Mouse (Mus musculus) forebrain, embryonic 11.5 days (tissue): ENCODE measurements around the gene Pus3. TPM values are rescaled to one million over a fixed set of nuclear protein-coding genes. Genes with fewer than 3 reads are reported as not detected.

ENCODE experiments used
- ATAC-seq: fragments of 200-750 bp; cut with Nextera tagmentation; replicated peaks from 2 replicates; pipeline ENCODE4 v1.8.0; 2017; ENCODE audit warnings: moderate TSS enrichment; ENCODE audit not compliant: low FRiP score
- DNase-seq: peaks from one replicate; pipeline ENCODE4 v3.0.0-alpha.2; 2017; ENCODE audit warnings: low spot score
- H3K27ac ChIP-seq: fragments of 300-500 bp; sonication (generic); 2 replicates; pipeline ENCODE4 v1.5.1; 2014; ENCODE audit warnings: low read depth, low read length
- H3K27me3 ChIP-seq: fragments of 300-500 bp; sonication (generic); 2 replicates; pipeline ENCODE4 v1.6.1; 2014; ENCODE audit warnings: mild to moderate bottlenecking, low read length, mixed read lengths; ENCODE audit not compliant: control insufficient read depth, insufficient read depth
- H3K36me3 ChIP-seq: fragments of 300-500 bp; sonication (generic); 2 replicates; pipeline ENCODE4 v1.6.1; 2014; ENCODE audit warnings: mild to moderate bottlenecking, low read length, moderate library complexity, mixed read lengths; ENCODE audit not compliant: control insufficient read depth, insufficient read depth
- H3K4me1 ChIP-seq: fragments of 300-500 bp; sonication (generic); replicated peaks from 2 replicates; pipeline ENCODE4 v1.6.1; 2014; ENCODE audit warnings: low read length, mixed read lengths; ENCODE audit not compliant: control insufficient read depth, insufficient read depth
- H3K4me2 ChIP-seq: fragments of 300-500 bp; sonication (generic); 2 replicates; pipeline ENCODE4 v1.6.1; 2014; ENCODE audit warnings: low read depth, mild to moderate bottlenecking, low read length, moderate library complexity, mixed read lengths; ENCODE audit not compliant: severe bottlenecking
- H3K4me3 ChIP-seq: fragments of 300-500 bp; sonication (generic); 2 replicates; pipeline ENCODE4 v1.5.1; 2014; ENCODE audit warnings: low read depth, low read length
- H3K9ac ChIP-seq: fragments of 300-500 bp; sonication (generic); 2 replicates; pipeline ENCODE4 v1.6.1; 2014; ENCODE audit warnings: low read length
- H3K9me3 ChIP-seq: fragments of 300-500 bp; sonication (generic); 2 replicates; pipeline ENCODE4 v1.6.1; 2016; ENCODE audit warnings: low read length, mixed read lengths; ENCODE audit not compliant: control insufficient read depth
- WGBS: fragments of 180-500 bp; shearing (Covaris S2); extraction: QIAGEN DNeasy Blood & Tissue Kit; methylation state at CpG from one replicate; pipeline ENCODE4 v1.1.7; 2014; 5-methylcytosine and 5-hydroxymethylcytosine counted together
- polyA plus RNA-seq: library from polyadenylated mRNA; unstranded; fragments of >200 nt; fragmentation: Nextera tagmentation; extraction: Ambion mirVana; gene quantifications from 2 replicates; pipeline ENCODE4 v1.2.1, GENCODE M21; 2014

The Pus3 gene
- polyA plus RNA-seq, 1 experiment from 2014 or later: 21.8 TPM

DNA sequence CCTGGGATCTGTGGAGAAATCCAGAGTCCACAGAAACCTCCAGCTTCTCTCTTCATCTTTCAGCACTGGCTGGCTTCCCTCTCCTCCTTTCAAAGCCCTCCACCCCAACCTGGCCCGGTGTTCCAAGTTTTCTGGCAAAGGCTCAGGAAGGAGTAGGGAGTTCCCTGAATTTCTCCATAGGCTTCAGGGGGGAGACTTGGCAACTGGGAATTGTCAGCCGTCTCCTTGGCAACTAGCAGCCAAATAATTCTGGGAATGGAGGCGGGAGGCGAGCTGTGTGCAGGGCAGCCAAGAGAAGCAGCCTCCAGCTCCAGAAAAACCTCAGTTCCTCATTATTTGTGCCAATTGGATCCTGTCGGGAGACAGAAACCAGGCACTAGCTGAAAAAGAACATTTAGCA lies 34.9 kb upstream of the Pus3 start:
- Histone ChIP-seq H3K36me3 (no peaks in the 10 kb centered on the region), H3K27me3 (no peaks in the 10 kb centered on the region), H3K4me3 (no peak overlapping the region), H3K9ac (no peak overlapping the region), H3K27ac (no peak overlapping the region), H3K4me1 (no peaks in the 10 kb centered on the region; the same call in 1 of the 2 replicates), H3K9me3 (no peaks in the 10 kb centered on the region), H3K4me2 (no peak overlapping the region)
- 32% methylated on average over 5 of the region's 5 CpGs for WGBS
- peak; percentile 71 for ATAC-seq
- peak; percentile 50 for DNase-seq

- DNase-seq (peak; percentile 74), ATAC-seq (peak; percentile 84)
- no peaks in the 10 kb centered on the region for H3K27me3 ChIP-seq
- H3K9ac ChIP-seq: no peak overlapping the region
- no peak overlapping the region for H3K27ac ChIP-seq
- H3K4me2 ChIP-seq: no peak overlapping the region
- WGBS: 31% methylated on average over 7 of the region's 7 CpGs
- no peaks in the 10 kb centered on the region for H3K9me3 ChIP-seq
- H3K4me3 ChIP-seq: no peak overlapping the region
- no peaks in the 10 kb centered on the region; the same call in 1 of the 2 replicates for H3K4me1 ChIP-seq
- no peaks in the 10 kb centered on the region for H3K36me3 ChIP-seq
Measured at GRCm38 (mm10) chr9:35523941-35524411, 34.4 kb upstream of the Pus3 start.

GRCm38 (mm10) chr9:35529141-35529540 lies 29.3 kb upstream of the Pus3 start:
- ATAC-seq: no peak
- Histone ChIP-seq H3K9me3 (no peaks in the 10 kb centered on the region), H3K36me3 (no peaks in the 10 kb centered on the region), H3K27me3 (no peaks in the 10 kb centered on the region), H3K4me1 (no peaks in the 10 kb centered on the region), H3K4me2 (no peak overlapping the region), H3K9ac (no peak overlapping the region), H3K4me3 (no peak overlapping the region), H3K27ac (no peak overlapping the region)
- DNase-seq: no peak
- 68% methylated on average over 3 of the region's 3 CpGs for WGBS

- Histone ChIP-seq H3K4me1 (no peaks in the 10 kb centered on the region), H3K36me3 (no peaks in the 10 kb centered on the region), H3K4me2 (no peak overlapping the region), H3K4me3 (no peak overlapping the region), H3K9ac (no peak overlapping the region), H3K9me3 (no peaks in the 10 kb centered on the region), H3K27me3 (no peaks in the 10 kb centered on the region), H3K27ac (no peak overlapping the region)
- ATAC-seq (no peak), DNase-seq (no peak)
- WGBS: 3% methylated on average over 1 of the region's 1 CpGs
Measured at GRCm38 (mm10) chr9:35529796-35530195, 28.6 kb upstream of the Pus3 start.

DNA sequence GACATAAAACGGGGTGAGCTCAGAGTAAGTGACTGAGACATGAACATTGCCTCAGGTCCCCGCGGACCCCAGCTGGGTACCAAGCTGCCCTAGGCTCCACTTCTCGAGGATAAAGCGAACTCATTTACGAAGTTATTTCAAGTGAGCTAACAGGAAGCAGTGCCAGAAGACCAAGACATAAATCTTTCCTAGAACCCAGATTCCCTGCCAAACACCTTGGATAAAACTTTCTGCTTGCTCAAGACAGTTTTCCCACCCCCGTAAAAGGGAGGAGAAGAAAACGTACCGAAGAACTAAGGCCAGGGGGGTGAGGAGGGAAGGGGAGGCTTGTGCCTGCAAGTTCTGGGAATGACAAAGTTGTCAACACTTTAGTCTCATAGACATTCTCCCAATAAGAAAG lies 25.1 kb upstream of the Pus3 start:
- WGBS: 85% methylated on average over 9 of the region's 9 CpGs
- DNase-seq (no peak), ATAC-seq (no peak)
- H3K9me3 ChIP-seq: no peaks in the 10 kb centered on the region
- H3K9ac ChIP-seq: no peak overlapping the region
- H3K27me3 ChIP-seq: no peaks in the 10 kb centered on the region
- no peak overlapping the region for H3K4me3 ChIP-seq
- H3K36me3 ChIP-seq: no peaks in the 10 kb centered on the region
- no peaks in the 10 kb centered on the region for H3K4me1 ChIP-seq
- no peak overlapping the region for H3K4me2 ChIP-seq
- H3K27ac ChIP-seq: no peak overlapping the region

DNA sequence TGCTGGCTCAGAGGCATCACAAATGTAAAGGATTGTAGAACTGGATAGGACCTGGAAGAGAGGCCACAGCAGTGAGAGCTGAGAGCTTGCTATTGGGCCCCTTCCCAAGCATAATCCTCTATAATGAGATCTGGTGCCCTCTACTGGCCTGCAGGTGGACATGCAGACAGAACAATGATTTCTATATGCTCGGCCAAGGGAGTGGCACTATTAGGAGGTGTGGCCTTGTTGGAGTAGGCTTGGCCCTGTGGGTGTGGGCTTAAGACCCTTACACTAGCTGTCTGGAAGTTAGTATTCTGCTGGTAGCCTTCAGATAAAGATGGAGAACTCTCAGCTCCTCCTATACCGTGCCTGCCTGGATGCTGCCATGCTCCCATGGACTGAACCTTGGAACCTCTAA lies 23.3 kb upstream of the Pus3 start:
- DNase-seq (peak; percentile 81), ATAC-seq (peak; percentile 91)
- Histone ChIP-seq H3K36me3 (no peaks in the 10 kb centered on the region; the same call in 1 of the 2 replicates), H3K4me1 (no peaks in the 10 kb centered on the region), H3K9me3 (no peaks in the 10 kb centered on the region), H3K27ac (no peak overlapping the region), H3K4me3 (no peak overlapping the region), H3K4me2 (no peak overlapping the region), H3K27me3 (no peaks in the 10 kb centered on the region), H3K9ac (no peak overlapping the region)
- WGBS: 7% methylated on average over 2 of the region's 2 CpGs

DNA sequence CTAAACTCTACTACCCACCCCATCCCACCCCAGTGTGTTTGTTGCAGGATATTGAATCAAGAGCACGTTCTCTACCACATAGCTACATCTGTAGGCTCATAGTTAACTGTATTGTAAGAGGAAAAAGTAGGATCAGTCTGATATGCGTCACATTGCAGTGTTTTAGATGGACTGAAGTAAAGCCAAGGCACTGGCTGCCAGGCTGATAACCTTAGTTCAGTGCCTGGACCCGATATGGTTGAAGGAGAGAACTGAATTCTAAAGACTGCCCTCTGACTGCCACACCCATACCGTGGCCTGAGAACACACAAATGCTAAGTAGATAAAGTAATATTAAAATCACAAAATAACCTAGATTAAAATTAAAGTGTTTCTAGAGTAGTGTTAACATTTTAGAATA lies 22.5 kb upstream of the Pus3 start:
- no peaks in the 10 kb centered on the region for H3K27me3 ChIP-seq
- DNase-seq: no peak
- no peak overlapping the region for H3K4me3 ChIP-seq
- H3K4me1 ChIP-seq: no peaks in the 10 kb centered on the region
- ATAC-seq: no peak
- H3K9ac ChIP-seq: no peak overlapping the region
- WGBS: 74% methylated on average over 4 of the region's 4 CpGs
- H3K27ac ChIP-seq: no peak overlapping the region
- no peaks in the 10 kb centered on the region for H3K9me3 ChIP-seq
- no peak overlapping the region for H3K4me2 ChIP-seq
- no peaks in the 10 kb centered on the region; the same call in 1 of the 2 replicates for H3K36me3 ChIP-seq

- H3K4me2 ChIP-seq: no peak overlapping the region
- H3K36me3 ChIP-seq: no peaks in the 10 kb centered on the region; the same call in 1 of the 2 replicates
- no peaks in the 10 kb centered on the region for H3K9me3 ChIP-seq
- H3K9ac ChIP-seq: no peak overlapping the region
- no peak for ATAC-seq
- no peak for DNase-seq
- no peak overlapping the region for H3K27ac ChIP-seq
- 86% methylated on average over 13 of the region's 13 CpGs for WGBS
- no peak overlapping the region for H3K4me3 ChIP-seq
- H3K27me3 ChIP-seq: no peaks in the 10 kb centered on the region
- no peaks in the 10 kb centered on the region for H3K4me1 ChIP-seq
Measured at GRCm38 (mm10) chr9:35539001-35539750, 19.2 kb upstream of the Pus3 start.

DNA sequence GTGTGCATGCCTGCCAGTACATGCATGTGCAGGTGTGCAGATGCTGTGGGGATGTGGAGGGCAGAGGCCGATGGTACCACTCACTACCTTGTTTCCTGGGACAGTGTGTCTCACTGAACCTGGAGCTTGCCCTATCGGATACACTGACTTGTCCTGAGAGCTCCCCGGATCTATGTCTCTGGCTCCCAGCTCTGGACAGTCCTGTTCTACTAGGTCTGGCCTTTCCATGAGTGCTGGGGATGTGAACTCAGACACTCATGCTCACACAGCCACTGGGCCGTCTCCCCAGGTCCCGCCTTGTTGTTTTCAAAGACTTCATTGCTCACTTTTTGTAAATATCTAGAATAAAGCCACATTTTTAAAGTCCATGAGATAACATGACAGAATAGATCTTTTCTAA lies 17.4 kb upstream of the Pus3 start:
- Histone ChIP-seq H3K36me3 (no peaks in the 10 kb centered on the region; the same call in 1 of the 2 replicates), H3K4me3 (no peak overlapping the region), H3K4me2 (no peak overlapping the region), H3K9me3 (no peaks in the 10 kb centered on the region), H3K4me1 (no peaks in the 10 kb centered on the region), H3K9ac (no peak overlapping the region), H3K27me3 (no peaks in the 10 kb centered on the region), H3K27ac (no peak overlapping the region)
- ATAC-seq (peak; percentile 38; the same call in 1 of the 2 replicates), DNase-seq (no peak)
- WGBS: 86% methylated on average over 5 of the region's 5 CpGs
